10 mouse cellular contexts compared by ENCODE assay signal in the genomic region with DNA sequence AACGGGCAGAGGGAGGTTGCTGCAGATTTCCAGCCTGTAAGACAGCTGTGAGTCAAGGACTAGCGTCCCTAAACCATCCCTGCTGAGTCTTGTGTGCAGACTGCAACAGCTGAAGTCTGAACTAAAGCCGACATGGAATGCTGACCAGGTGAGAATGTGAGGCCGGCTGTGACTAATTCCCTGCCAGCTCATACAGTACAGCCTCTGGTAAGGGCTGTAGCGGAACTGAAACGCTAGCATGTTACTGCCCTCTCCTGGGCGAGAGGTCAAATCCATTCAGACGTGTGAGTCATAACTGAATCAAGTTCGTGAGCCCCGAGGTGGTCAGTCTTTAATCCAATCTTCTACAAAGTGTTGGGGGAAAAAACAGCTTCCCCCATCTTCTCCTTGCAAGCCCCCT. TPM values are rescaled to one million over a fixed set of nuclear protein-coding genes. Genes with fewer than 3 reads are reported as not detected.
A peak's percentile ranks its signal among the peaks of the same experiment; 100 is the strongest.
DNase-seq lines count a peak whose midpoint lies in the region; ATAC-seq and TF ChIP-seq lines count a peak whose summit lies in the region.
"Had no signal": no experiment of that assay in that cellular context is flagged by ENCODE, and none has a peak within 500 bp of the region (broad histone marks: within the 10 kb centered on the region; RNA-seq: fewer than 3 reads in every experiment).

No protein-coding gene starts in this region.

- no peak for DNase-seq in heart, adult 2 months
- no peak for DNase-seq in heart, postnatal 25 days (ENCODE audit: low spot score)
- peak; percentile 6 for DNase-seq in cerebellum, adult 11-12 months
- DNase-seq in forebrain, embryonic 14.5 days (ENCODE audit: low spot score): peak; percentile 42
- DNase-seq in kidney, postnatal 36 days: peak; percentile 43 to 57
- no peak for DNase-seq in thymus, postnatal 36 days

- ATAC-seq in forebrain, embryonic 14.5 days: peak; percentile 50; the same call in 1 of the 2 replicates
- ATAC-seq in midbrain, embryonic 16.5 days: 0 out of 2 replicates have a peak, but pooled peaks have one; percentile 49
- ATAC-seq in activated CD4-positive, CD25-positive, alpha-beta regulatory T cell, adult 4 months: no peak

- no peak overlapping the region for H3K4me3 ChIP-seq in heart, adult 2 months
- no peak overlapping the region for H3K4me3 ChIP-seq in forebrain, embryonic 14.5 days (ENCODE audit: low read depth, low read length)
- H3K4me3 ChIP-seq in midbrain, embryonic 16.5 days (ENCODE audit: low read depth, low read length): no peak overlapping the region
- H3K4me3 ChIP-seq: heart, embryonic 13.5 days had no signal

- H3K27ac ChIP-seq in heart, adult 2 months: no peak overlapping the region
- H3K27ac ChIP-seq in forebrain, embryonic 14.5 days (ENCODE audit: low read depth, low read length): no peak overlapping the region
- no peak overlapping the region for H3K27ac ChIP-seq in midbrain, embryonic 16.5 days (ENCODE audit: low read length)
- H3K27ac ChIP-seq: heart, embryonic 13.5 days had no signal

- no peak overlapping the region for H3K9ac ChIP-seq in heart, adult 2 months (ENCODE audit: low read depth, low read length)
- H3K9ac ChIP-seq in forebrain, embryonic 14.5 days (ENCODE audit: low read length): no peak overlapping the region
- no peak overlapping the region for H3K9ac ChIP-seq in midbrain, embryonic 16.5 days (ENCODE audit: low read depth, low read length)
- H3K9ac ChIP-seq: heart, embryonic 13.5 days had no signal

- H3K9me3 ChIP-seq in forebrain, embryonic 14.5 days (replicated peaks; ENCODE audit: control insufficient read depth, low read length): no peaks in the 10 kb centered on the region
- H3K9me3 ChIP-seq in midbrain, embryonic 16.5 days (replicated peaks; ENCODE audit: control insufficient read depth, low read length, poor library complexity, severe bottlenecking): no peaks in the 10 kb centered on the region
- H3K9me3 ChIP-seq: heart, embryonic 13.5 days had no signal

- peak; percentile 32 for TF ChIP-seq CTCF in heart, adult 2 months (IDR thresholded peaks at IDR 0.05)

- H3K4me2 ChIP-seq in forebrain, embryonic 14.5 days (ENCODE audit: low read length): no peak overlapping the region
- no peak overlapping the region for H3K4me2 ChIP-seq in midbrain, embryonic 16.5 days (ENCODE audit: low read length)
- H3K4me2 ChIP-seq: heart, embryonic 13.5 days had no signal

- no peak for TF ChIP-seq EP300 in heart, adult 2 months (IDR thresholded peaks at IDR 0.05; ENCODE audit: insufficient read depth, low read depth, low read length)

- TF ChIP-seq POLR2A in heart, adult 2 months (IDR thresholded peaks at IDR 0.05; ENCODE audit: insufficient read depth, low read depth, low read length): no peak

- H3K36me3 ChIP-seq in heart, adult 2 months (ENCODE audit: control insufficient read depth, insufficient read depth, low read length): no peaks in the 10 kb centered on the region
- H3K36me3 ChIP-seq in forebrain, embryonic 14.5 days (ENCODE audit: control insufficient read depth, insufficient read depth, low read length): no peaks in the 10 kb centered on the region
- no peaks in the 10 kb centered on the region for H3K36me3 ChIP-seq in midbrain, embryonic 16.5 days (ENCODE audit: control insufficient read depth, insufficient read depth, low read length)
- H3K36me3 ChIP-seq: heart, embryonic 13.5 days had no signal

- intact Hi-C loops in heart, adult 2 months (cut with DNase I): no loop called here
- intact Hi-C loops in heart, postnatal 25 days (cut with DNase I): loop anchor here (5.0 kb wide), 1 partner anchor 223 kb away; no protein-coding TSS in a partner anchor

- no peaks in the 10 kb centered on the region for H3K27me3 ChIP-seq in heart, adult 2 months (ENCODE audit: control insufficient read depth, insufficient read depth, low read length)
- H3K27me3 ChIP-seq in forebrain, embryonic 14.5 days (replicated peaks; ENCODE audit: control insufficient read depth, insufficient read depth, low read length): no peaks in the 10 kb centered on the region
- H3K27me3 ChIP-seq in midbrain, embryonic 16.5 days (ENCODE audit: control insufficient read depth, insufficient read depth, low read depth, low read length): no peaks in the 10 kb centered on the region
- H3K27me3 ChIP-seq: CH12.LX; heart, embryonic 13.5 days had no signal

- H3K4me1 ChIP-seq in heart, adult 2 months (ENCODE audit: control insufficient read depth, insufficient read depth, low read length): no peaks in the 10 kb centered on the region
- H3K4me1 ChIP-seq in forebrain, embryonic 14.5 days (ENCODE audit: control insufficient read depth, insufficient read depth, low read length): no peaks in the 10 kb centered on the region
- peaks cover 5% of the 10 kb centered on the region; the same call in 1 of the 2 replicates for H3K4me1 ChIP-seq in midbrain, embryonic 16.5 days (ENCODE audit: control insufficient read depth, insufficient read depth, low read length)
- H3K4me1 ChIP-seq: heart, embryonic 13.5 days had no signal

- 18% methylated on average over 10 of the region's 10 CpGs for WGBS in heart, adult 2 months
- 43% methylated on average over 10 of the region's 10 CpGs for WGBS in forebrain, embryonic 14.5 days
- WGBS in midbrain, embryonic 16.5 days: 30% methylated on average over 10 of the region's 10 CpGs

- no peaks in the 10 kb centered on the region for H3K79me2 ChIP-seq in heart, adult 2 months (replicated peaks; ENCODE audit: control insufficient read depth, insufficient read depth, low read length)

RNA-seq across cellular contexts. Expression of gene Grin2b, which starts 42.9 kb away (rescaled TPM):
- total RNA-seq in heart, adult 2 months (2021): not detected
- under 0.01 and 0.02 TPM in 2 replicates for polyA plus RNA-seq in heart, adult 2 months (2012; rRNA removed)
- under 1 TPM; under 0.01 to 0.03 TPM for total RNA-seq in heart, postnatal 25 days (2021)
- 22.3 and 46.3 TPM in 2 replicates for polyA plus RNA-seq in forebrain, embryonic 14.5 days (2014; fragmentation: Nextera tagmentation; extraction: Ambion mirVana)
- 74.8 and 75.6 TPM in 2 replicates for polyA plus RNA-seq in midbrain, embryonic 16.5 days (2015; fragmentation: Nextera tagmentation; extraction: Ambion mirVana)
- polyA plus RNA-seq in activated CD4-positive, CD25-positive, alpha-beta regulatory T cell, adult 4 months (2017; shearing (Covaris generic)): under 1 TPM in 1 of 2 experiments, not detected in 1; 0.09 TPM
- total RNA-seq: CH12.LX had no signal

Comparison
In these comparisons a context has a peak if more than half of its experiments do, and no peak if none do; other contexts are left out.
1. DNase-seq: peak in cerebellum, adult 11-12 months (single experiment), forebrain, embryonic 14.5 days (single experiment) and kidney, postnatal 36 days (2 of 2); none in heart, adult 2 months (0 of 2), heart, postnatal 25 days (single experiment) and thymus, postnatal 36 days (0 of 2).
2. RNA of gene Grin2b, which starts 42.9 kb away (polyA plus RNA-seq): 74.8 to 75.6 TPM in midbrain, embryonic 16.5 days and 22.3 to 46.3 TPM in forebrain, embryonic 14.5 days; 0.09 TPM in activated CD4-positive, CD25-positive, alpha-beta regulatory T cell, adult 4 months and under 0.01 to 0.02 TPM in heart, adult 2 months; every median in the first group is over 10 times any median in the second.